Mouse (Mus musculus) lung, adult 2 months (tissue): ENCODE results near the gene Gimap8.

Experiments
- CTCF ChIP-seq: fragments of 200-500 bp; IDR thresholded peaks from 2 replicates; pipeline ENCODE4 v1.5.1; 2011; ENCODE audit warnings: mild to moderate bottlenecking, low read length, control low read depth; ENCODE audit not compliant: insufficient read depth
- POLR2A ChIP-seq: fragments of 200-500 bp; IDR thresholded peaks from 2 replicates; pipeline ENCODE4 v1.6.1; 2011; ENCODE audit warnings: low read depth, mild to moderate bottlenecking, control low read depth, low read length, borderline replicate concordance; ENCODE audit errors: extremely low read depth

GRCm38 (mm10) chr6:48620031-48620430 is 27.0 kb upstream of the Gimap8 start:
- TF ChIP-seq CTCF (no peak), POLR2A (no peak)
